Mouse (Mus musculus): ENCODE data around the gene Cd9.

DNA sequence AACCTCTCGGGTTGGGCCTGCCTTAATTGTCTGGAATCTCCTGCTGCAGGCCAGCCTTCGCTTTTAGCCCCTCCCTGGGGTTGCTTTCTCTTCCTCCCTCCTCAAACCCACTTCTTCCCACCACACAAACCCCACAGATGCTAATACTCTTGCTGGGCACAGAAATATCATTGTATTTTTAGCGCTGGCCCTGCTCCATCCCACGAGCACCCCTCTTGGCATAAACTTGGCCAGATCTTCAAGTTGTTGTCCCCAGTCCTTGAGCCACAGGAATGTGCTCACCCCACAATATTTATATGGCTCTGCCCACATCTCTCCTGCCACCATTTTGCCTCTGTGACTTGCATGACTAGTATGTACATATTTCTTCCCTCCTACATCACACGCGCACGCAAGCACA, 16.6 kb upstream of the Cd9 start:
- no peak for TF ChIP-seq CTCF (IDR thresholded peaks at IDR 0.05; ENCODE audit: extremely low read depth, insufficient read depth, low read length)
- no peak for TF ChIP-seq POLR2A (IDR thresholded peaks at IDR 0.05; ENCODE audit: extremely low read depth, insufficient read depth, low read length)
